Mouse (Mus musculus): ENCODE data around the gene March2.

DNA sequence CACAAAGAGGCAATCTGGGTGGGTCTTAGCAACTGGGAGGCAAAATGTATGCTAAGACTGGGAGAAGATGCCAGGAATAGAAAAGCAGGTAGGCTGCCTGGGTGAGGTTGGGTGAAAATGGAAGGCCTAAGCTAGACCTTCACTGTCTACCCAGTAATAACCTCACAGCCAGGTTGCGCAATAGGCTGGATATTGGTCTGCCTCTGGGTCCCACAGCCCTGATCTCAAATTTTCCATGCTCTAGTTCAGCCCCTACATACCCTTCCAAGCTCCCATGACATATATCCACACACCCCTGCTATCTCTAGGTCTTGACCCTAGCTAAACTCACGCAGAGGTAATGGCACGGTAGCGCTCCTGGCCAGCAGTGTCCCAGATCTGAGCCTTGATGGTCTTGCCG, 31.0 kb upstream of the March2 start:
- TF ChIP-seq CTCF (IDR thresholded peaks at IDR 0.05; ENCODE audit: extremely low read depth, insufficient read depth, insufficient read length, insufficient replicate concordance) = no peak
- no peak for TF ChIP-seq POLR2A (IDR thresholded peaks at IDR 0.05; ENCODE audit: low read depth, low read length)

Measured in spleen, adult 2 months (tissue).